Mouse (Mus musculus) left cerebral cortex, postnatal 36 days (tissue): ENCODE measurements around the gene Actl7b. TPM values are rescaled to one million over a fixed set of nuclear protein-coding genes. Genes with fewer than 3 reads are reported as not detected.

Experiments used
- DNase-seq, 2 experiments: peaks; one replicate each; pipeline ENCODE4 v3.0.0; 2021 to 2022; ENCODE audit warnings: low spot score in 2 of 2, mixed read lengths in 1 of 2
- intact Hi-C: fragments of 180-260 bp; cut with DNase I; formaldehyde crosslinking; loops from one replicate; pipeline ENCODE4 v1.15.1; 2025
- total RNA-seq, 2 experiments: library from RNA; stranded (reverse); gene quantifications; 2 replicates each; pipeline ENCODE4 v1.2.3; 2021

The Actl7b gene
- total RNA-seq, 2 experiments from 2014 or later = 0.36 TPM; not detected in 1

DNA sequence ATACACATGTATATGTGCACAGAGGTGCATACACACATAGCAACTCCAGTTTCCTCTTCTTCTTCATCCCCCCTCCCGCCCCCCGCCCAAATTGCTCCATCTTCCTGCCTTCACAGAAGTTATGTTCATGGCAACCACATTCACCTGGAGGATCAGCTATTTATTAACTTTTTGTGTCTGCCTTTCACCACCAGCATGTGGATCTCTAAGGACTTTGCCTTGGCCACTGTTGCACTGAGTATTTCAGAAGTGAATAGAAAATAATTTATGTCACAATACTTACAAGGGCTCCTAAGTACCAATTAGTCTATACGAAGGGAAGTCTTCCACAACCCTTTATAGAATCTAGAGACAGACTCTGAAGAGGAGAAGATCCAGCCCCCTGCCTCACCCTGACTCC is 23.3 kb downstream of the Actl7b start:
- intact Hi-C loops = no loop called here

DNA sequence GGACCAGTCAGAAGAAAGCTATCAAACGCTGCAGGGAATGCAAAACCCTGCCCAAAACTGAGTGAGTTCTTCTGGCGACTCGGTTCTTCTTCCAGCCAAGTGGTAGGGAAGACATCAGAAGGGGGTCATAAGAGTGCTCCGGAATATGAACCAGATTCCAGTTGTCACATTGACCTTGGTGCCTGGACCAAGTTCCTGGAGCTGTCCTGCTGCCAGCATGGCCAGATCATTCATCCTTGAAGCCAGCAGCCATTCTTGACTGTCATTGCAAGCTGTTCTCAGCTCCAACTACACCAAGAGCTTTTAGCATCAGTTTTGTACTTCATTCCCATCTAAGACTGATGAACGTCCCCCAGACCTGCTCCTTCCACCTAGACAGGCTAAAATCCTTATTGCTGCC is 24.4 kb downstream of the Actl7b start:
- intact Hi-C loops = no loop called here
- no peak for DNase-seq

More for the DNA sequence above, 23.3 kb downstream of the Actl7b start:
- no peak for DNase-seq

DNA sequence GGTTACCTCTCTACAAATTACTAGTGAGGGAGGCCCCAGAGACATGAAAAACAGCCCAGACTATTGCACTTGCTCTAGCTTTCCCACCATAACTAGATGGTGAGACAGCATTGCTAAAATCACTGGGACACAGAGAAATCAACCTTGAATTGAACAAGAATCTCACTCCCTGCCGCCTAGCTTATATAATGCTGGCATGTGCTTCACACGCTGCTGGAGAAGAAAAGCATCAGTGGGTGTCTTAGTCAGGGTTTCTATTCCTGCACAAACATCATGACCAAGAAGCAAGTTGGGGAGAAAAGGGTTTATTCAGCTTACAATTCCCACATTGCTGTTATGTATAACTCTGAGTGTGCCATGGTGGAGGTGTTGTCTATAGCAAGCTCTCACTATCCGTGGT is 28.1 kb downstream of the Actl7b start:
- peak; percentile 53 to 58 for DNase-seq
- intact Hi-C loops = no loop called here

DNA sequence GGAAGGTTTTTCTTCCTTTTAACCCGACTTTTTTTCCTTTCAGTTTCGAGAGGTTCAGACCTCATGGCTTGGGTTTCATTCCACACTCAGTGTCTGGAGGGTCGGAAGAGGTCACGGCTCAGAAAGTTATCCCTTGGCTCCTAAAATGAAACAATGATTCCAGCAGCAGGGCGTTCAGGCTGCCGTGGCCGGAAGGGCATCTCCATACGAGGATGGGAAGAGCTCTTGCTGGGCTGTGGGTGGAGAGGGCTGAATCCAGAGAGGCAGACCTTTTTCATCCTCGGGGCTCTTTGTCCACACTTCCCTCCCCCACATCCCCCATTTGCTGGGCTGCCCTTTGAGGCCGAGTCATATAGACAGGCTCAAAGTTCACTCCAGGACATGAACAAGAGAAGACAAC is 39.0 kb downstream of the Actl7b start:
- DNase-seq = no peak
- intact Hi-C loops = no loop called here

DNA sequence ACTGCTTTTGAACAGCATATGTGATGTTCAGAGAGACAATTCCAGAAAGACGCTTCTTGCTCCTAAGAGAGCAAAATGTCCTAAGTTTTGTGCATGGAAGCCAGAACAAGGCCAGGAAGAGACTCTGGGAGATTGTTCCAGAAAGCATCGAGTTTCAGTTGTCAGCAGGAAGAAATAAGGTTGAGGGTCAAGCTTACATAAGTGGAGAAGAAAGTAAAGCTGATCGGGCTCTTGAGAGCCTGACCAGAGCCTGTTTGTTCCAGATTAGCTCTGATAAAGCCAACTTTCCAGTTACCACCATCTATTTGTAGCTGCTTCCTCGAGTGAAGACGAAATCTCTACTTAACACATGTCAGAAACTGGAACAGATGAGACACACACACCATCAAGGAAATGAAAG is 42.6 kb downstream of the Actl7b start:
- intact Hi-C loops = no loop called here
- no peak for DNase-seq

DNA sequence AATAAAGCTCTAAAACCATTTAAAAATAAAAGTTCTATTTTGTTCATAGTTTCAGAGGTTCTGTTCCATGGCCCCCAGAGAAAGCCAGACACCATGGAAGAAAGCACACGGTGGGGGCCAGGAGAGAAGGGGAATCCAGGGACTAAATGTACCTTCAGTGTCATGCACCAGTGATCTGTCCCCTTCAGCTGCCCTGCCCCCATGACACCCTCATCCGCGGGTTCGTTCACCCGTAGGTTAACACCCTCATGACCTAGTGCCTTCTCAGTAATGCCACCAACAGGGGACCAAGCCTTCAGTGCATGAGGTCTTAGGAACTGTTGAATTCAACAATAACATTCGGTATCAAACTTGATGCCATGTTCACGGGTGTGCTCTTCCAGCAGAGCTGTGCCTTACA is 44.8 kb downstream of the Actl7b start:
- DNase-seq = no peak
- intact Hi-C loops = no loop called here

Other genes with a start within 250 kb of the Actl7b start
- not detected for gene Gm26657, start 1.4 kb downstream of the Actl7b start, total RNA-seq
- gene Actl7a, start 2.0 kb upstream of the Actl7b start, total RNA-seq = not detected
- gene Elp1, start 60.9 kb upstream of the Actl7b start, total RNA-seq = 10 to 100 TPM; 62.5 to 63.2 TPM
- gene Fam206a, start 60.9 kb upstream of the Actl7b start, total RNA-seq = 10 to 100 TPM; 16.8 to 20.1 TPM
- gene Ctnnal1, start 123.7 kb upstream of the Actl7b start, total RNA-seq = 10 to 100 TPM; 14.4 to 23.7 TPM
- 10 to 100 TPM; 39.5 to 42.0 TPM for gene Tmem245, start 206.0 kb upstream of the Actl7b start, total RNA-seq
- 100 to 1,000 TPM; 194 to 206 TPM for gene Frrs1l, start 248.9 kb upstream of the Actl7b start, total RNA-seq